8 mouse cellular contexts compared by ENCODE assay signal in genomic region chr10:75834250-75834649, GRCm38 (mm10). TPM values are rescaled to one million over a fixed set of nuclear protein-coding genes. Genes with fewer than 3 reads are reported as not detected.
DNase-seq lines count a peak whose midpoint lies in the region; ATAC-seq lines count a peak whose summit lies in the region.

No protein-coding gene starts in this region.

- peak overlapping the region; percentile 56 for H3K4me3 ChIP-seq in forebrain, embryonic 10.5 days

- peaks cover 59% of the 10 kb centered on the region for H3K4me1 ChIP-seq in forebrain, embryonic 10.5 days

- WGBS in forebrain, embryonic 10.5 days: 3% methylated on average over 21 of the region's 21 CpGs

- peak; percentile 20 for ATAC-seq in megakaryocyte progenitor cell, adult 5-6 weeks (replicated peaks; ENCODE audit: poor library complexity)

- DNase-seq in CD8-positive naive resting alpha-beta T cell, adult 2 months (ENCODE audit: low read depth in 2 of 2, low spot score in 2 of 2): peak; percentile 42 to 55
- peak; percentile 61 for DNase-seq in brain, adult 2 months (ENCODE audit: low read depth, low spot score)
- DNase-seq in forebrain, embryonic 10.5 days (ENCODE audit: extremely low spot score, low spot score): peak; percentile 74
- DNase-seq in heart, postnatal 10 days: peak; percentile 80 to 86
- peak; percentile 93 to 95 for DNase-seq in kidney, postnatal 4 days
- DNase-seq in spleen, adult 18-20 months: peak; percentile 55 to 71
- DNase-seq in adipocyte (ENCODE audit: low spot score): no peak

- H3K27ac ChIP-seq in forebrain, embryonic 10.5 days: peak overlapping the region; percentile 77

- intact Hi-C loops in heart, postnatal 10 days (cut with DNase I): loop anchor here (2.0 to 5.0 kb wide), 3 partner anchors 61 to 247 kb away; partner anchors contain the start of genes Ddt, Ggt5 and Susd2

- peaks cover 37% of the 10 kb centered on the region for H3K27me3 ChIP-seq in forebrain, embryonic 10.5 days (ENCODE audit: poor library complexity, severe bottlenecking)

- no peaks in the 10 kb centered on the region for H3K9me3 ChIP-seq in forebrain, embryonic 10.5 days

- no peaks in the 10 kb centered on the region for H3K36me3 ChIP-seq in forebrain, embryonic 10.5 days (replicated peaks)

RNA-seq across cellular contexts. Expression of gene Gstt2, which starts 3.0 kb away (rescaled TPM):
- 7.3 and 8.3 TPM in 2 replicates for polyA plus RNA-seq in forebrain, embryonic 10.5 days (2016; fragmentation: Nextera tagmentation; extraction: Ambion mirVana)
- 10 to 100 TPM; 10.1 to 12.7 TPM for total RNA-seq in heart, postnatal 10 days (2021)
- 23.8 and 24.1 TPM in 2 replicates for total RNA-seq in megakaryocyte progenitor cell, adult 5-6 weeks (2015)
- 14.2 and 21.6 TPM in 2 replicates for total RNA-seq in megakaryocyte progenitor cell, adult 5-6 weeks (2017)

RNA-seq across cellular contexts. Expression of gene Gstt4, which starts 11.9 kb away (rescaled TPM):
- polyA plus RNA-seq in forebrain, embryonic 10.5 days (2016; fragmentation: Nextera tagmentation; extraction: Ambion mirVana): not detected in 2 replicates
- not detected for total RNA-seq in heart, postnatal 10 days (2021)
- total RNA-seq in megakaryocyte progenitor cell, adult 5-6 weeks (2015): not detected in 2 replicates
- total RNA-seq in megakaryocyte progenitor cell, adult 5-6 weeks (2017): not detected in 2 replicates

RNA-seq across cellular contexts. Expression of gene Mif, which starts 25.8 kb away (rescaled TPM):
- polyA plus RNA-seq in forebrain, embryonic 10.5 days (2016; fragmentation: Nextera tagmentation; extraction: Ambion mirVana): 3,631 and 3,763 TPM in 2 replicates
- total RNA-seq in heart, postnatal 10 days (2021): 100 to 1,000 TPM; 321 to 324 TPM
- total RNA-seq in megakaryocyte progenitor cell, adult 5-6 weeks (2015): 477 and 576 TPM in 2 replicates
- 746 and 790 TPM in 2 replicates for total RNA-seq in megakaryocyte progenitor cell, adult 5-6 weeks (2017)

RNA-seq across cellular contexts. Expression of gene Gstt1, which starts 35.9 kb away (rescaled TPM):
- 3.8 and 4.4 TPM in 2 replicates for polyA plus RNA-seq in forebrain, embryonic 10.5 days (2016; fragmentation: Nextera tagmentation; extraction: Ambion mirVana)
- 1 to 10 TPM; 5.9 to 7.9 TPM for total RNA-seq in heart, postnatal 10 days (2021)
- total RNA-seq in megakaryocyte progenitor cell, adult 5-6 weeks (2015): not detected in 2 replicates
- total RNA-seq in megakaryocyte progenitor cell, adult 5-6 weeks (2017): 2.3 TPM in 1 of 2 replicates, not detected in the other

RNA-seq across cellular contexts. Expression of gene Gstt3, which starts 53.0 kb away (rescaled TPM):
- 1.1 and 1.9 TPM in 2 replicates for polyA plus RNA-seq in forebrain, embryonic 10.5 days (2016; fragmentation: Nextera tagmentation; extraction: Ambion mirVana)
- 1 to 10 TPM; 1.9 to 3.0 TPM for total RNA-seq in heart, postnatal 10 days (2021)
- 4.9 and 5.5 TPM in 2 replicates for total RNA-seq in megakaryocyte progenitor cell, adult 5-6 weeks (2015)
- total RNA-seq in megakaryocyte progenitor cell, adult 5-6 weeks (2017): 3.2 and 4.7 TPM in 2 replicates
